ENCODE assay signal across 19 mouse cellular contexts in the genomic region with DNA sequence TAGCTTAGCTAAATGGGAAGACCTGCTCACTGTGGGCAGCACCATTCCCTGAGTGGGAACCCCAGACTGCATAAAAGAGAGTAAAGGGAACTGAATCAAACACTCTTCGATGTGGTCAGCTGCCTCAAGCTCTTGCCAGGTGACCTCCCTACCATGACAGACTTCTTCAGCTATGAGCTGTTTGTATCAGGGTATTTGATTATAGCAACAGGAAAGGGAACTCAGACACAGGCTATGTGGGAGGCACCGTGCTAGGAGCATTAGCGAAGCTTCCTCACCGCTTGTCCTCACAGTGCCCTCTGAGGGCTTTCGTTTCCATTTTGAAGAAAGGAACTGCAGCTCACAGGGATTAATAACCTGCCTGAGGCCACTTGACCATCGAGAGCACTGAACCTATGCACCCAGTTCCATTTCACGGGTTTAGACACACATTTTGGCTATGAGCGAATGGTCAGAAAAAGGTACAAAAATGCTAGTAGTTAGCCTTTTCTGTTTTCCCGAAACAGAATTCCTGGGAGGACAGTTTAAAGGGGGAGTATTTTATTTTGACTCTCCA. TPM values are rescaled to one million over a fixed set of nuclear protein-coding genes. Genes with fewer than 3 reads are reported as not detected.
A peak's percentile ranks its signal among the peaks of the same experiment; 100 is the strongest.
DNase-seq lines count a peak whose midpoint lies in the region; ATAC-seq and TF ChIP-seq lines count a peak whose summit lies in the region.
"Had no signal": no experiment of that assay in that cellular context is flagged by ENCODE, and none has a peak within 500 bp of the region (broad histone marks: within the 10 kb centered on the region; RNA-seq: fewer than 3 reads in every experiment).

No protein-coding gene starts in this region.

- TF ChIP-seq CTCF in kidney, postnatal 0 days (IDR thresholded peaks at IDR 0.05; ENCODE audit: low read depth), result no peak

- H3K27ac ChIP-seq in forebrain, embryonic 15.5 days (replicated peaks), result peak overlapping the region; percentile 60
- no peak overlapping the region for H3K27ac ChIP-seq in forebrain, embryonic 12.5 days
- no peak overlapping the region for H3K27ac ChIP-seq in kidney, postnatal 0 days
- no peak overlapping the region for H3K27ac ChIP-seq in kidney, embryonic 14.5 days (ENCODE audit: low read depth, low read length)
- H3K27ac ChIP-seq: embryonic facial prominence, embryonic 13.5 days; hindbrain, embryonic 14.5 days; intestine, embryonic 15.5 days; limb, embryonic 10.5 days; liver, embryonic 14.5 days; midbrain, embryonic 15.5 days had no signal

- H3K27me3 ChIP-seq in forebrain, embryonic 15.5 days, result no peaks in the 10 kb centered on the region
- H3K27me3 ChIP-seq in forebrain, embryonic 12.5 days, result no peaks in the 10 kb centered on the region
- H3K27me3 ChIP-seq in kidney, postnatal 0 days (ENCODE audit: insufficient read depth, low read length), result no peaks in the 10 kb centered on the region
- no peaks in the 10 kb centered on the region for H3K27me3 ChIP-seq in kidney, embryonic 14.5 days (ENCODE audit: control insufficient read depth, insufficient read depth, low read length)
- H3K27me3 ChIP-seq: embryonic facial prominence, embryonic 13.5 days; intestine, embryonic 15.5 days; midbrain, embryonic 15.5 days had no signal

- peaks cover 3% of the 10 kb centered on the region; the same call in 1 of the 2 replicates for H3K4me1 ChIP-seq in forebrain, embryonic 15.5 days
- no peaks in the 10 kb centered on the region for H3K4me1 ChIP-seq in forebrain, embryonic 12.5 days
- no peaks in the 10 kb centered on the region for H3K4me1 ChIP-seq in kidney, postnatal 0 days (replicated peaks; ENCODE audit: insufficient read depth, low read length)
- H3K4me1 ChIP-seq in kidney, embryonic 14.5 days (ENCODE audit: control insufficient read depth, insufficient read depth, low read length), result no peaks in the 10 kb centered on the region
- H3K4me1 ChIP-seq: embryonic facial prominence, embryonic 13.5 days; intestine, embryonic 15.5 days; limb, embryonic 10.5 days; midbrain, embryonic 15.5 days had no signal

- H3K4me2 ChIP-seq in forebrain, embryonic 15.5 days (replicated peaks), result no peak overlapping the region
- H3K4me2 ChIP-seq in forebrain, embryonic 12.5 days, result no peak overlapping the region
- no peak overlapping the region for H3K4me2 ChIP-seq in kidney, postnatal 0 days (ENCODE audit: low read length)
- no peak overlapping the region for H3K4me2 ChIP-seq in kidney, embryonic 14.5 days (replicated peaks; ENCODE audit: low read depth, low read length)
- H3K4me2 ChIP-seq: embryonic facial prominence, embryonic 13.5 days; hindbrain, embryonic 14.5 days; intestine, embryonic 15.5 days; midbrain, embryonic 15.5 days had no signal

- no peak overlapping the region for H3K4me3 ChIP-seq in forebrain, embryonic 15.5 days
- H3K4me3 ChIP-seq in forebrain, embryonic 12.5 days (replicated peaks), result no peak overlapping the region
- H3K4me3 ChIP-seq in kidney, postnatal 0 days (replicated peaks; ENCODE audit: low read depth, low read length), result no peak overlapping the region
- no peak overlapping the region for H3K4me3 ChIP-seq in kidney, embryonic 14.5 days (ENCODE audit: low read length)
- H3K4me3 ChIP-seq: embryonic facial prominence, embryonic 13.5 days; intestine, embryonic 15.5 days; limb, embryonic 10.5 days; midbrain, embryonic 15.5 days had no signal

- DNase-seq in kidney, postnatal 0 days (ENCODE audit: low spot score), result peak; percentile 57
- DNase-seq in A20 (ENCODE audit: low read depth, low spot score), result peak; percentile 77
- no peak for DNase-seq in right cerebral cortex, adult 2 months (ENCODE audit: low spot score in 2 of 2)
- DNase-seq in adrenal gland, adult 2 months, result no peak
- DNase-seq: adrenal gland, postnatal 14 days; cerebellum, adult 9-10 months; kidney, postnatal 36 days; right cerebral cortex, postnatal 4 days; thymus, postnatal 4 days had no signal

- no peak for ATAC-seq in forebrain, embryonic 15.5 days (replicated peaks)
- ATAC-seq in forebrain, embryonic 12.5 days (ENCODE audit: low FRiP score), result no peak
- ATAC-seq in kidney, postnatal 0 days (replicated peaks; ENCODE audit: low FRiP score, low read depth), result no peak
- ATAC-seq in kidney, embryonic 14.5 days (ENCODE audit: low FRiP score, low TSS enrichment), result no peak
- peak; percentile 39 to 46; a peak in 1 of 4 replicates for ATAC-seq in hematopoietic stem cell, adult 5-6 weeks (replicated peaks in 1 of 2; ENCODE audit: insufficient read depth in 1 of 2, low FRiP score in 2 of 2, low TSS enrichment in 1 of 2, low read depth in 1 of 2, poor library complexity in 2 of 2, severe bottlenecking in 2 of 2)
- ATAC-seq: intestine, embryonic 15.5 days; midbrain, embryonic 15.5 days had no signal

- no peak overlapping the region for H3K9ac ChIP-seq in forebrain, embryonic 15.5 days (replicated peaks)
- no peak overlapping the region for H3K9ac ChIP-seq in forebrain, embryonic 12.5 days
- H3K9ac ChIP-seq in kidney, postnatal 0 days (ENCODE audit: low read depth, low read length), result no peak overlapping the region
- no peak overlapping the region for H3K9ac ChIP-seq in kidney, embryonic 14.5 days (ENCODE audit: low read depth, low read length)
- H3K9ac ChIP-seq: embryonic facial prominence, embryonic 13.5 days; hindbrain, embryonic 14.5 days; intestine, embryonic 15.5 days; liver, embryonic 14.5 days; midbrain, embryonic 15.5 days had no signal

- WGBS in forebrain, embryonic 15.5 days, result 84% methylated on average over 9 of the region's 9 CpGs
- WGBS in forebrain, embryonic 12.5 days, result 89% methylated on average over 9 of the region's 9 CpGs
- WGBS in kidney, postnatal 0 days, result 27% methylated on average over 9 of the region's 9 CpGs
- 42% methylated on average over 9 of the region's 9 CpGs for WGBS in kidney, embryonic 14.5 days

- no peaks in the 10 kb centered on the region for H3K9me3 ChIP-seq in forebrain, embryonic 15.5 days
- no peaks in the 10 kb centered on the region for H3K9me3 ChIP-seq in forebrain, embryonic 12.5 days
- no peaks in the 10 kb centered on the region for H3K9me3 ChIP-seq in kidney, postnatal 0 days (replicated peaks; ENCODE audit: low read length)
- no peaks in the 10 kb centered on the region for H3K9me3 ChIP-seq in kidney, embryonic 14.5 days (ENCODE audit: control insufficient read depth, low read length)
- H3K9me3 ChIP-seq: embryonic facial prominence, embryonic 13.5 days; intestine, embryonic 15.5 days; limb, embryonic 10.5 days; midbrain, embryonic 15.5 days had no signal

- peaks cover 7% of the 10 kb centered on the region for H3K36me3 ChIP-seq in forebrain, embryonic 15.5 days
- H3K36me3 ChIP-seq in forebrain, embryonic 12.5 days (replicated peaks), result no peaks in the 10 kb centered on the region
- no peaks in the 10 kb centered on the region for H3K36me3 ChIP-seq in kidney, postnatal 0 days (ENCODE audit: insufficient read depth, low read length)
- no peaks in the 10 kb centered on the region for H3K36me3 ChIP-seq in kidney, embryonic 14.5 days (ENCODE audit: control insufficient read depth, insufficient read depth, low read length)
- H3K36me3 ChIP-seq: embryonic facial prominence, embryonic 13.5 days; intestine, embryonic 15.5 days; limb, embryonic 10.5 days; midbrain, embryonic 15.5 days had no signal

RNA-seq across cellular contexts. Expression of a gene that starts 55.8 kb away (rescaled TPM):
- 45.2 and 53.4 TPM in 2 replicates for polyA plus RNA-seq in forebrain, embryonic 15.5 days (2015; fragmentation: Nextera tagmentation; extraction: Ambion mirVana)
- 65.8 and 66.4 TPM in 2 replicates for polyA plus RNA-seq in forebrain, embryonic 12.5 days (2016; fragmentation: Nextera tagmentation; extraction: Ambion mirVana)
- polyA plus RNA-seq in kidney, postnatal 0 days (2015; fragmentation: Nextera tagmentation; extraction: Ambion mirVana), result 96.9 and 104 TPM in 2 replicates
- polyA plus RNA-seq in kidney, embryonic 14.5 days (2014; fragmentation: Nextera tagmentation; extraction: Ambion mirVana), result 96.3 and 112 TPM in 2 replicates
- total RNA-seq in hematopoietic stem cell, adult 5-6 weeks (2017), result 13.5 and 21.3 TPM in 2 replicates
- total RNA-seq in adrenal gland, adult 2 months (2021), result 10 to 100 TPM; 73.0 to 87.9 TPM
- 107 and 117 TPM in 2 replicates for polyA plus RNA-seq in adrenal gland, adult 2 months (2012; rRNA removed)

Comparison
In these comparisons a context has a peak if more than half of its experiments do, and no peak if none do; other contexts are left out.
1. ATAC-seq: peak in hematopoietic stem cell, adult 5-6 weeks (2 of 2); none in forebrain, embryonic 15.5 days (single experiment), forebrain, embryonic 12.5 days (single experiment), kidney, postnatal 0 days (single experiment) and kidney, embryonic 14.5 days (single experiment).
2. DNase-seq: peak in kidney, postnatal 0 days (single experiment) and A20 (single experiment); none in right cerebral cortex, adult 2 months (0 of 2) and adrenal gland, adult 2 months (single experiment).